Mouse (Mus musculus): ENCODE data around the gene Trpc2. TPM values are rescaled to one million over a fixed set of nuclear protein-coding genes. Genes with fewer than 3 reads are reported as not detected.
"Not testable (repeated sequence)": the region's sequence is repeated elsewhere in the genome, so short reads cannot be mapped to it uniquely, and the experiment has no call there.

Gene Trpc2
- polyA plus RNA-seq (2015; fragmentation: Nextera tagmentation; extraction: Ambion mirVana) = 1.8 TPM in 1 of 2 replicates, not detected in the other

- Histone ChIP-seq H3K9me3 (no peaks in the 10 kb centered on the region), H3K4me2 (no peak within 1 kb of the TSS), H3K9ac (no peak within 1 kb of the TSS), H3K27ac (replicated peaks) (no peak within 1 kb of the TSS), H3K4me3 (no peak within 1 kb of the TSS), H3K27me3 (no peaks in the 10 kb centered on the region), H3K4me1 (replicated peaks) (no peaks in the 10 kb centered on the region), H3K36me3 (peaks cover 74% of the 10 kb centered on the region)
- WGBS = 75% methylated on average over 5 of the region's 5 CpGs
- ATAC-seq (ENCODE audit: low read depth) = no peak
Observed at GRCm38 (mm10) chr7:102082816-102083215, at the start of gene Trpc2. Trpc2 (plus strand) TSS chr7:102083116.

GRCm38 (mm10) chr7:102034904-102035303 is 48.0 kb upstream of the Trpc2 start:
- H3K27me3 ChIP-seq = no peaks in the 10 kb centered on the region
- H3K36me3 ChIP-seq = peaks cover 96% of the 10 kb centered on the region
- no peak overlapping the region for H3K4me3 ChIP-seq
- no peak overlapping the region for H3K27ac ChIP-seq (replicated peaks)
- H3K4me1 ChIP-seq (replicated peaks) = no peaks in the 10 kb centered on the region
- no peak for ATAC-seq (ENCODE audit: low read depth)
- H3K4me2 ChIP-seq = no peak overlapping the region
- no peak overlapping the region for H3K9ac ChIP-seq
- no peaks in the 10 kb centered on the region for H3K9me3 ChIP-seq
- WGBS = 94% methylated on average over 1 of the region's 1 CpGs

- no peak for ATAC-seq (ENCODE audit: low read depth)
- Histone ChIP-seq H3K9me3 (no peaks in the 10 kb centered on the region), H3K9ac (no peak overlapping the region), H3K4me1 (replicated peaks) (no peaks in the 10 kb centered on the region), H3K27me3 (no peaks in the 10 kb centered on the region), H3K4me2 (no peak overlapping the region), H3K4me3 (no peak overlapping the region), H3K27ac (replicated peaks) (no peak overlapping the region), H3K36me3 (peaks cover 98% of the 10 kb centered on the region)
- WGBS = 96% methylated on average over 2 of the region's 2 CpGs
Observed at GRCm38 (mm10) chr7:102035534-102035933, 47.4 kb upstream of the Trpc2 start.

GRCm38 (mm10) chr7:102037318-102037717 is 45.6 kb upstream of the Trpc2 start:
- WGBS = 93% methylated on average over 3 of the region's 3 CpGs
- H3K27ac ChIP-seq (replicated peaks) = no peak overlapping the region
- no peaks in the 10 kb centered on the region for H3K9me3 ChIP-seq
- H3K4me1 ChIP-seq (replicated peaks) = no peaks in the 10 kb centered on the region
- peaks cover 95% of the 10 kb centered on the region for H3K36me3 ChIP-seq
- no peak overlapping the region for H3K9ac ChIP-seq
- ATAC-seq (ENCODE audit: low read depth) = no peak
- H3K4me3 ChIP-seq = no peak overlapping the region
- H3K4me2 ChIP-seq = no peak overlapping the region
- H3K27me3 ChIP-seq = no peaks in the 10 kb centered on the region

GRCm38 (mm10) chr7:102042314-102042713 is 40.6 kb upstream of the Trpc2 start:
- WGBS = 78% methylated on average over 2 of the region's 2 CpGs
- no peak overlapping the region for H3K4me3 ChIP-seq
- no peak for ATAC-seq (ENCODE audit: low read depth)
- no peaks in the 10 kb centered on the region for H3K9me3 ChIP-seq
- H3K27ac ChIP-seq (replicated peaks) = no peak overlapping the region
- H3K36me3 ChIP-seq = peaks cover 50% of the 10 kb centered on the region
- H3K9ac ChIP-seq = no peak overlapping the region
- H3K4me2 ChIP-seq = no peak overlapping the region
- no peaks in the 10 kb centered on the region for H3K27me3 ChIP-seq
- 0 out of 2 replicates have a peak, but pooled peaks cover 4% of the 10 kb centered on the region for H3K4me1 ChIP-seq (replicated peaks)

GRCm38 (mm10) chr7:102048524-102048923 is 34.4 kb upstream of the Trpc2 start:
- H3K4me3 ChIP-seq; H3K27ac ChIP-seq (replicated peaks); H3K27me3 ChIP-seq; H3K4me1 ChIP-seq (replicated peaks); H3K4me2 ChIP-seq; H3K9ac ChIP-seq; ATAC-seq (ENCODE audit: low read depth); H3K9me3 ChIP-seq: not testable (repeated sequence)
- H3K36me3 ChIP-seq = peaks cover 26% of the 10 kb centered on the region

GRCm38 (mm10) chr7:102061353-102061752 is 21.6 kb upstream of the Trpc2 start:
- Histone ChIP-seq H3K4me1 (replicated peaks) (peaks cover 33% of the 10 kb centered on the region), H3K4me3 (no peak overlapping the region), H3K27ac (replicated peaks) (no peak overlapping the region), H3K9ac (no peak overlapping the region), H3K36me3 (peaks cover 26% of the 10 kb centered on the region), H3K27me3 (no peaks in the 10 kb centered on the region), H3K4me2 (no peak overlapping the region), H3K9me3 (no peaks in the 10 kb centered on the region)
- ATAC-seq (ENCODE audit: low read depth) = no peak
- 94% methylated on average over 3 of the region's 3 CpGs for WGBS

GRCm38 (mm10) chr7:102062203-102062602 is 20.7 kb upstream of the Trpc2 start:
- Histone ChIP-seq H3K9me3 (no peaks in the 10 kb centered on the region), H3K9ac (no peak overlapping the region), H3K27ac (replicated peaks) (no peak overlapping the region), H3K4me3 (no peak overlapping the region), H3K27me3 (no peaks in the 10 kb centered on the region), H3K36me3 (peaks cover 20% of the 10 kb centered on the region), H3K4me2 (no peak overlapping the region), H3K4me1 (replicated peaks) (peaks cover 37% of the 10 kb centered on the region)
- ATAC-seq (ENCODE audit: low read depth) = no peak
- 86% methylated on average over 1 of the region's 1 CpGs for WGBS

GRCm38 (mm10) chr7:102063891-102064290 is 19.0 kb upstream of the Trpc2 start:
- WGBS = 92% methylated on average over 9 of the region's 9 CpGs
- peak overlapping the region; percentile 84 for H3K4me2 ChIP-seq
- no peak for ATAC-seq (ENCODE audit: low read depth)
- H3K27ac ChIP-seq (replicated peaks) = no peak overlapping the region
- peak overlapping the region; percentile 83; the same call in 1 of the 2 replicates for H3K9ac ChIP-seq
- no peaks in the 10 kb centered on the region for H3K27me3 ChIP-seq
- peak overlapping the region; percentile 63 for H3K4me3 ChIP-seq
- no peaks in the 10 kb centered on the region for H3K9me3 ChIP-seq
- peaks cover 9% of the 10 kb centered on the region for H3K36me3 ChIP-seq
- H3K4me1 ChIP-seq (replicated peaks) = peaks cover 37% of the 10 kb centered on the region

GRCm38 (mm10) chr7:102064655-102065045 is 18.3 kb upstream of the Trpc2 start:
- H3K9me3 ChIP-seq = no peaks in the 10 kb centered on the region
- H3K27me3 ChIP-seq = no peaks in the 10 kb centered on the region
- 0 out of 2 replicates have a peak, but pooled peaks cover 2% of the 10 kb centered on the region for H3K36me3 ChIP-seq
- peak overlapping the region; percentile 84 for H3K4me2 ChIP-seq
- peaks cover 37% of the 10 kb centered on the region for H3K4me1 ChIP-seq (replicated peaks)
- under 1% methylated on average over 9 of the region's 9 CpGs for WGBS
- H3K4me3 ChIP-seq = peak overlapping the region; percentile 63
- peak overlapping the region; percentile 83 for H3K9ac ChIP-seq
- peak; percentile 62 for ATAC-seq (ENCODE audit: low read depth)
- H3K27ac ChIP-seq (replicated peaks) = peak overlapping the region; percentile 81

- peak within 1 kb of the TSS; percentile 84 for H3K4me2 ChIP-seq
- no peaks in the 10 kb centered on the region for H3K27me3 ChIP-seq
- H3K36me3 ChIP-seq = no peaks in the 10 kb centered on the region
- peak within 1 kb of the TSS; percentile 63 for H3K4me3 ChIP-seq
- H3K27ac ChIP-seq (replicated peaks) = peak within 1 kb of the TSS; percentile 81
- ATAC-seq (ENCODE audit: low read depth) = peak; percentile 99
- peaks cover 37% of the 10 kb centered on the region for H3K4me1 ChIP-seq (replicated peaks)
- WGBS = under 1% methylated on average over 56 of the region's 56 CpGs
- H3K9me3 ChIP-seq = no peaks in the 10 kb centered on the region
- H3K9ac ChIP-seq = peak within 1 kb of the TSS; percentile 83
Observed at GRCm38 (mm10) chr7:102065046-102065891, 17.6 kb upstream of the Trpc2 start, which contains the start of the genes Rnf121, Xndc1 and Xntrpc. Rnf121 (minus strand) TSS chr7:102065469. Xndc1 (plus strand) TSS chr7:102065511. Xntrpc (plus strand) TSS chr7:102065713.

- no peak for ATAC-seq (ENCODE audit: low read depth)
- H3K4me1 ChIP-seq (replicated peaks) = peaks cover 37% of the 10 kb centered on the region
- peak overlapping the region; percentile 83 for H3K9ac ChIP-seq
- no peaks in the 10 kb centered on the region for H3K9me3 ChIP-seq
- H3K27me3 ChIP-seq = no peaks in the 10 kb centered on the region
- no peak overlapping the region for H3K27ac ChIP-seq (replicated peaks)
- peak overlapping the region; percentile 63 for H3K4me3 ChIP-seq
- H3K4me2 ChIP-seq = peak overlapping the region; percentile 84
- peaks cover 4% of the 10 kb centered on the region for H3K36me3 ChIP-seq
- 82% methylated on average over 6 of the region's 6 CpGs for WGBS
Observed at GRCm38 (mm10) chr7:102066363-102066762, 16.6 kb upstream of the Trpc2 start.
